Mouse (Mus musculus): ENCODE measurements at regions not wholly inside any gene's neighbourhood (a gene's known extent, or its start where the extent isn't known, plus 50 kb on each side); places are given as distances from the start of the nearest gene placed in this dataset.

DNA sequence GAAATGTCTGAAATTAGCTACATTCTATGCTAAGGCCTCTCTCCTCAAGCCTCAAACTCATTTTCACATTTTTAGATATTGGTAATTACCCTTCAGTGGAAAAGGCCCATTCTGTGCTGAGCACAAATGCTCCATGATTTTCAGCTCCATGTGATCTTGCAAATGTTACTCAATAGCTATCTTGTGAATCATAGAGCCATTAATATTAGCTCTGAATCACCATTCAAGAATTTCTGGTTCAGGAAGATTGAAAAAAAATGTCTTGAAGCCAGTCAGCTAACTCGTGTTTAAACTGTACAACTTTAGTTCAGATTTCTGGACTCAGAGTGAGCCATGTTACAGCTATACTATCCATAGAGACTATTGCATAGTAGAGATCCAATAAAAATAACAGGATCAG, 86.2 kb upstream of the H2al1a start:
- no peak overlapping the region for H3K4me3 ChIP-seq (ENCODE audit: low read depth, low read length)
- no peaks in the 10 kb centered on the region for H3K36me3 ChIP-seq (ENCODE audit: insufficient read depth)
- 77% methylated on average over 1 of the region's 1 CpGs for WGBS
- DNase-seq (no peak), ATAC-seq (no peak)
- H3K9me3 ChIP-seq (ENCODE audit: low read length) = no peaks in the 10 kb centered on the region
- no peak overlapping the region for H3K9ac ChIP-seq
- no peaks in the 10 kb centered on the region for H3K27me3 ChIP-seq (ENCODE audit: insufficient read depth, low read length)
- no peak overlapping the region for H3K27ac ChIP-seq (ENCODE audit: low read depth, low read length)
- H3K4me2 ChIP-seq (ENCODE audit: low read depth) = no peak overlapping the region
- no peaks in the 10 kb centered on the region for H3K4me1 ChIP-seq (ENCODE audit: insufficient read depth)
- TF ChIP-seq CTCF (IDR thresholded peaks at IDR 0.05; ENCODE audit: low read depth) = no peak

DNA sequence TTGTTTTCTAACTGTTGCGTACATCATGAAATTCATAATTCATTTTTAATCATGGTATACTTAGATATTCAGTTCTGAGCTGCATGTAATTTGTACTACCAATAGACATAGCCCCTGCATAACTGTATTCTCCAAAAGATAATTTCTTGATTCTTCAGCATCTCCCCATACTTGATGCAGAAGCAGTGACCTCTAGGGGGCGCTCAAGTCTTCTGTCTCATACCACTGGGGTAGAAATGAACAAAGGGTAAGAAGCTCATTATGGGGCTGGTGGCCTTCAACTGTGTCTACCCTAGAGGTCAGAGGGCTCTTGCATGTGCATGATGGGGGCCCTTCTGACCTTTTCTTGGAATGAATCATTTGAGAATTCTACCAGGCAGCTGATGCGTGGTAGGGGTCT, 85.6 kb upstream of the H2al1a start:
- no peak overlapping the region for H3K4me2 ChIP-seq (ENCODE audit: low read depth)
- no peaks in the 10 kb centered on the region for H3K9me3 ChIP-seq (ENCODE audit: low read length)
- ATAC-seq (no peak), DNase-seq (peak; percentile 14)
- H3K4me1 ChIP-seq (ENCODE audit: insufficient read depth) = no peaks in the 10 kb centered on the region
- TF ChIP-seq CTCF (IDR thresholded peaks at IDR 0.05; ENCODE audit: low read depth) = peak; percentile 28; the same call in 1 of the 2 replicates
- WGBS = 63% methylated on average over 3 of the region's 3 CpGs
- H3K9ac ChIP-seq = no peak overlapping the region
- H3K27me3 ChIP-seq (ENCODE audit: insufficient read depth, low read length) = no peaks in the 10 kb centered on the region
- H3K4me3 ChIP-seq (ENCODE audit: low read depth, low read length) = no peak overlapping the region
- no peak overlapping the region for H3K27ac ChIP-seq (ENCODE audit: low read depth, low read length)
- no peaks in the 10 kb centered on the region for H3K36me3 ChIP-seq (ENCODE audit: insufficient read depth)

DNA sequence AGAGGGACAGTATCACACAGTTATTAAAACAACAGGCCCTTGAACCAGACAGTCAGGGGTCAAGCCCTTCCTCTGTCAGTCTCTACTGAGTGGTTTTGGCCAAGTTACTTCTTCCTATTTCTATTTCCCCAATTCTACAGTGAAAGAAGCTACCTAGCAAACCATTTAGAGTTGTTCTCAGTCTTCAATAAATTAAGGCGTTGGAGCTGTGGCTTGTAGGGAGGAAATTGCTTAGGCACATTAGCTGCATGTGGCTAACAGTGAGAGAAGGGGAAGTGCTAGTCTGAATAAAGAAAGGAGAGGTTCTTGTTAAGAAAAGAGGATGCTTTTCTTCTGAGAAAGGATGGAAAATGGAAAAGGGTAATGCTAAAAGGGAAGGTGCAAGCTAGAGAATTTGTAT, 60.0 kb upstream of the H2al1a start:
- H3K4me2 ChIP-seq (ENCODE audit: low read depth) = no peak overlapping the region
- H3K4me1 ChIP-seq (ENCODE audit: insufficient read depth) = no peaks in the 10 kb centered on the region
- H3K4me3 ChIP-seq (ENCODE audit: low read depth, low read length) = no peak overlapping the region
- H3K27ac ChIP-seq (ENCODE audit: low read depth, low read length) = no peak overlapping the region
- ATAC-seq = no peak
- no peak for DNase-seq
- H3K9ac ChIP-seq = no peak overlapping the region
- no peaks in the 10 kb centered on the region for H3K27me3 ChIP-seq (ENCODE audit: insufficient read depth, low read length)
- H3K9me3 ChIP-seq (ENCODE audit: low read length) = no peaks in the 10 kb centered on the region
- TF ChIP-seq CTCF (IDR thresholded peaks at IDR 0.05; ENCODE audit: low read depth) = no peak
- 85% methylated on average over 1 of the region's 1 CpGs for WGBS
- H3K36me3 ChIP-seq (ENCODE audit: insufficient read depth) = no peaks in the 10 kb centered on the region

DNA sequence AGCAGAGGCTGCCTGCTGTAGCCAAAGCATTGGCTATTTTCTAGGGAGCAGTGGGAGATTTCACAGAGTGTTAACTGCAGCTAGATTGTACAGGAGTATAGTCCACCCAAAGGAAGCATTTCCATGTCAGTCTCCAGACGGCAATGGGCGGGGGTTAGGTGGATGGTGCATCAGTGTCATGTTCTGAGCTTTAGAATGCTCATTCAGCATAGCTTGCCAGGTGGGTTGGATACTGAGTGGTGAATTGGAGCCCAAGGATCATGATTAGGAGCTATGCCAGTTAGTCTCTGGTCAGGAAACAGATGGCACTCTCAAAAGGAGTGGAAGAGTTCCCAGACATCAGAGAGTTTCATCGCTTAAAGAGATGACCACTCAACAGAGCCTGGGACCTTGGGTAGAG, 53.5 kb upstream of the H2al1a start:
- ATAC-seq = no peak
- 90% methylated on average over 3 of the region's 3 CpGs for WGBS
- no peaks in the 10 kb centered on the region for H3K36me3 ChIP-seq (ENCODE audit: insufficient read depth)

More for the DNA sequence above, 53.5 kb upstream of the H2al1a start:
- no peak for TF ChIP-seq CTCF (IDR thresholded peaks at IDR 0.05; ENCODE audit: low read depth)
- Histone ChIP-seq H3K4me2 (ENCODE audit: low read depth) (no peak overlapping the region), H3K4me1 (ENCODE audit: insufficient read depth) (no peaks in the 10 kb centered on the region), H3K9ac (no peak overlapping the region), H3K27me3 (ENCODE audit: insufficient read depth, low read length) (no peaks in the 10 kb centered on the region), H3K9me3 (ENCODE audit: low read length) (no peaks in the 10 kb centered on the region), H3K27ac (ENCODE audit: low read depth, low read length) (no peak overlapping the region), H3K4me3 (ENCODE audit: low read depth, low read length) (no peak overlapping the region)
- no peak for DNase-seq

All from forebrain, postnatal 0 days (tissue).